Mouse (Mus musculus): ENCODE results near the gene Rpn1.

Gene Rpn1

GRCm38 (mm10) chr6:88084278-88085151, at the start of gene Rpn1:
Gene Rpn1, plus strand, starts transcription at chr6:88084482.
- in situ Hi-C loops (cut with MboI; ENCODE audit: low pct_unique_long_range_greater_than_20kb in 1 of 2, low sequenced_read_pairs in 2 of 2, unreplicated experiment in 1 of 2) = loop anchor here (5.0 to 25.0 kb wide), 2 partner anchors 172 to 177 kb away; partner anchors contain the start of gene Hmces (in 1 of the 2)

DNA sequence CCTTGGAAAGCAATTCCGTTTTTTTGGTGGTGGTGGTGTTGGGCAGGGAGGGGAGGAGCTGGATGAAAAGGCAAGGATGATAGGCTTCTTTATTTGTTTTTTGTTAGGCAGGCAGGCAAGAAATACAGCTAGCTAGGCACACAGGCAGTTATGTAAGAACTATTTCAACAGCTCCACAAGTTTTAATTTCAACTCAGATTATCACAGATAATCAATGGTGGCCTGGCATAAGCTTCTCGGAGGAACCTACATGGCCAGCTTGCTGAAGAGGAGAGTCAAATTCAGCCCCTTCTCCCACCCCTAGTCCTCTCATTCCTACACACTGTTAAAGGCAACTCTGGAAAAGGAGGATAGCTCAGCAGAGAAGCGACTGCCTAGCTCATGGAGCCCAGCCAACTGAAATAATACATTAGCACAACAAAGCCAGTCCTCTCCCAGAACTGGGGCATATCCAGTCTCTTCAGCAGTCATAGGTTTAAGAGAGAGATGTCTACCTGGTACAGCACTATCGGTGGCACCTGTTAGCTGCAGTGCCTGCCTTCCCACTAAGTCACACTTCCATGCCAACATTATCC, 46.7 kb upstream of the Rpn1 start:
- in situ Hi-C loops (cut with MboI; ENCODE audit: low pct_unique_long_range_greater_than_20kb in 1 of 2, low sequenced_read_pairs in 2 of 2, unreplicated experiment in 1 of 2) = no loop called here

- in situ Hi-C loops (cut with MboI; ENCODE audit: low pct_unique_long_range_greater_than_20kb in 1 of 2, low sequenced_read_pairs in 2 of 2, unreplicated experiment in 1 of 2) = no loop called here
Measured at GRCm38 (mm10) chr6:88039426-88039825, 44.9 kb upstream of the Rpn1 start.

GRCm38 (mm10) chr6:88041221-88041620, 43.1 kb upstream of the Rpn1 start:
- in situ Hi-C loops (cut with MboI; ENCODE audit: low pct_unique_long_range_greater_than_20kb in 1 of 2, low sequenced_read_pairs in 2 of 2, unreplicated experiment in 1 of 2) = no loop called here

- in situ Hi-C loops (cut with MboI; ENCODE audit: low pct_unique_long_range_greater_than_20kb in 1 of 2, low sequenced_read_pairs in 2 of 2, unreplicated experiment in 1 of 2) = no loop called here
Measured at GRCm38 (mm10) chr6:88042336-88042735, 41.9 kb upstream of the Rpn1 start.

DNA sequence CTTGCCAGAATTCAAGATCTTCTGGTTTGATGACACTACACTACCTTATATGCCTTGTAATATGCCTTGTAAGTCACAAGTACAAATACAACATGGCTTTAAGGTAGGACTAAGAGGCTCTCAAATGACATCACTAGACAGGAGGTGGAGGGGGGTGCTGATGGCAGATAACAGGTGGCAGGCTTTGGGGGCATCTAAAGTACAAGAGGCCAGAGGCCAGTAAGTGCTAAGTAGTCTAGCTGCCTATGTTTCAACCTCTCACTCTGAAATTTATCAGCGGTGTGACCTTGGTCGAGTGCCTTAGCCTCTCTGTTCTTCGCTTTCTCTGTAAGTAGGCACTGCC, 40.1 kb upstream of the Rpn1 start:
- in situ Hi-C loops (cut with MboI; ENCODE audit: low pct_unique_long_range_greater_than_20kb in 1 of 2, low sequenced_read_pairs in 2 of 2, unreplicated experiment in 1 of 2) = no loop called here

DNA sequence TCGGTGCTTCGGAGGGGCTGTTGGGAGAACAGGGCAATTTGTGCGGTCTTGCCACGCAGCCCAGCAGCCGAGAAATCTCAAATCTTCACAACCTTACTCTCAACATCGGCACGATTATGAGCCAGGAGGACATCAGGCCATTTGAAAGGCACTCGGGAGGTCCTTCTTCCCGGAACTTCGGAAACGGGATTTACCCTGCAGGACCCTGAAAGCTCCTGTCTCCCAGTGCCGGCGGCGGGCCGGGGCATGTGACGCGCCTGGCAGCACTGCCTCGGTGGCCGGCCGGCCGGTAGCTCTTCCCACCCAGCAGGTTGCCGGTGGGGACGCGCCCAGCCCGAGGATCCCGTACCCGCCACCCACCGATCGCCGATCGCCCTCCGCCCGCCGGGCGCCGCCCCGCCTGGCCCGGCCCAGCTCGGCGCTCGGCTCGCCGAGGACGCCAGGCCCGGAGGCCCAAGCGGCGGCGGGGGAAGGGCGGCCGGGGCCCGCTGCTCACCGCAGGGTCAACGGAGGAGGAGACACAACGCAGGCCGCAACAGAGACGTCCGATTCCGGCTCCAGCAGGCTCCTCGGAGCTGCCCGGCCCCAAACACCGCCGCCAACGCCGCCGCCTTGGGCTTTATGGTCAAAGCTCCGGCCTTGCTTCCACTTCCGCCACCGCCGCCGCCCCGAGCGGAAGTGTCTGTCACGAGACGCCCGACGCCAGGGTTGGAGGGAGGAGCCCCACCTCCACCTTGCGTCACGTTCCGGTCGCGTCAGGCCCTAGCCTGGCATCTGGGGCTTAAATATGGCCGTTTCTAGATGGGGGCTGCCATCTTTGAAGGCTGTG, 39.5 kb upstream of the Rpn1 start, which contains the start of gene Rab7:
Gene Rab7, minus strand, starts transcription at position 694 of the 829 bp plus-strand sequence.
- in situ Hi-C loops (cut with MboI; ENCODE audit: low pct_unique_long_range_greater_than_20kb in 1 of 2, low sequenced_read_pairs in 2 of 2, unreplicated experiment in 1 of 2) = no loop called here

GRCm38 (mm10) chr6:88045406-88045766, 38.9 kb upstream of the Rpn1 start:
- in situ Hi-C loops (cut with MboI; ENCODE audit: low pct_unique_long_range_greater_than_20kb in 1 of 2, low sequenced_read_pairs in 2 of 2, unreplicated experiment in 1 of 2) = no loop called here

GRCm38 (mm10) chr6:88047853-88048252, 36.4 kb upstream of the Rpn1 start:
- in situ Hi-C loops (cut with MboI; ENCODE audit: low pct_unique_long_range_greater_than_20kb in 1 of 2, low sequenced_read_pairs in 2 of 2, unreplicated experiment in 1 of 2) = no loop called here

GRCm38 (mm10) chr6:88049008-88049407, 35.3 kb upstream of the Rpn1 start:
- in situ Hi-C loops (cut with MboI; ENCODE audit: low pct_unique_long_range_greater_than_20kb in 1 of 2, low sequenced_read_pairs in 2 of 2, unreplicated experiment in 1 of 2) = no loop called here

GRCm38 (mm10) chr6:88051206-88051605, 33.1 kb upstream of the Rpn1 start:
- in situ Hi-C loops (cut with MboI; ENCODE audit: low pct_unique_long_range_greater_than_20kb in 1 of 2, low sequenced_read_pairs in 2 of 2, unreplicated experiment in 1 of 2) = no loop called here

DNA sequence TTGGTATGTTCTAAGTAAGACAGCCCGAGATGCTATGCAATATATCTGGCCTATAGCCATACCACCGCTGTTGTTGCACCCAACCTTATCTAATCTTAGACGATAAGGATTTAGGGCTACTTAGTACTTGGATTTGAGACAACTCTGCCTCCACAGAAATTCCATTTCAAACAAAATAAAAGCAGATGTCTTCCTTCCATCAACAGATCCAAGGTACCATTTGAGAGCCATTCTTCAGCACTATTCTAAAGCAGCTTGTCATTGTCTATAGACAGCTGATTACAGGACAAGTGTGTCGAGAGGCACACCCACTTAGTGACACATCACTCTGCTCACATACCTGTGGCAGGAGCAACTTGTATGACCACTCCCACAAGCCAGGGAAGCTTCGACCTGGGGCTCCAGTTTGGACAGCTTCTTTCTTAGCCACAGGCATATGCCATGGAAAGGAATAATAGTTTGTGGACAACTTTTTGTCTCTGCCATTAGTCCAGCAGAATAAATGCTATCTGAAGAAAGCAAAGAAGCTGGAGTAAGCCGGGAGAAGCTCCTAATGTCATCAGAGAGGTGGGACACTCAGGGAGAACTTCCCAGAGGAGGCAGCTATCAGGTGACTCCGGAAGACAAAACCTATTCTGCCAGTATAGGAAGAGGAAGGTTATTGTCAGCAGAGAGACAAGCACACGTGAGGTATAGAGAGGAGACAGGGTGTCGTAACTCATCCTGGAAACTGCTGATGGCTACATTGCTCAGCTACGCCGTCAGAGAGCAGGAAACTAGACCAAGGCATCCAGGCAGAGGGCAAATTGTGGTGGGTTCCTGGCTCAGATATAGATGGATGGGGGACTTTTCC, 30.8 kb upstream of the Rpn1 start:
- in situ Hi-C loops (cut with MboI; ENCODE audit: low pct_unique_long_range_greater_than_20kb in 1 of 2, low sequenced_read_pairs in 2 of 2, unreplicated experiment in 1 of 2) = no loop called here

DNA sequence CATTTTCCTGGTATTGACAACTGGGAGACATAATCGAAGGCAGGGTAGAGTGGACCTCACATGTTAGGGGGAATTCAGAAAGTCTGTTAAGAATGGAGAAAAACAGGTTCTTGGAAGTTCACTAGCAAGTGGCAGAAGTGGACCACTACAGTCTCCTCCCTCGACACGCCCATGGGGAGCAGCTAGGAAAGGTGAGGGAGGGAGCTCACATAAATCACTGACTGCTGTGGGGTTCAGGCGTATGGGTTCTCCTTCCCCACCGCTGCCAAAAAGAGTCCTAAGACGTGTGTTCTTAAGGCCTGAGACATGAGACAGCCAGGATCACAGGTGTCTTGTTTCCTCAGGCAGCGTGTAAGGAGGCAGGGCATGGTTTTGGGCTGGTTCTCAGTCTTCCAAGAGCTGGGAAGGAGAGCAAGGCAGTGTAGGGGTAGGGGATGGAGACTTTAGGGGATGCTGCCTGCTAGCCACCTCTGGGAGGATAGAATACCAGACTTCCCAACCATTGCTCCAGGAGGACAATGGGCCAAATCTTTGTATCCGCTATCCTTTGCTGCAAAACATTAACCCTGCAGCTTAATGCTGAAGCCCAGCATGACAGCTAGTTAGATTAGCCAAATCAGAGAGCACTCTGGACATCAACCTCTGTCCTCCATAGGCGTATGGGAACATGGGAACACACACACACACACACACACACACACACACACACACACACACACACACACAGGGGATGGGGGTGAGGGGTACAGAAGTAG, 30.0 kb upstream of the Rpn1 start:
- in situ Hi-C loops (cut with MboI; ENCODE audit: low pct_unique_long_range_greater_than_20kb in 1 of 2, low sequenced_read_pairs in 2 of 2, unreplicated experiment in 1 of 2) = no loop called here

DNA sequence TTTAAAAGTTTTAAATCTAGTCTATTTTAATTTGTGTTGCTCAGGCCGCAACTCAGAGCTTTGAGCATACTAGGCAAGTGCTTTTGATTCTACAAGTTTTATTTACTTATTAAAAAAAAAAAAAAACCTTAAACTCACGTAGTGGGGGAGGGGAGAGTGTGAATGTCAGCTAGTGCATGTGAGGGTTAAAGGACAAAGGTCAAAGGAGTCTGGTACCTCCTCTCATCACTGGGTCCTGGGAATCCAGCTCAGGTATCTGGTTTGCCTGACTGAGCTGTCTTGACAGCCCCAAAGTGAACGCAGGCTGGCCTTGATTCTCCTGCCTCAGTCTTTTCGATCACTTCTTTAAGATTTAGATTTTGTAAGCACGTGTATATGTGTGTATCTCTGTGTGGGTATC, 28.6 kb upstream of the Rpn1 start:
- in situ Hi-C loops (cut with MboI; ENCODE audit: low pct_unique_long_range_greater_than_20kb in 1 of 2, low sequenced_read_pairs in 2 of 2, unreplicated experiment in 1 of 2) = no loop called here

GRCm38 (mm10) chr6:88056866-88057265, 27.4 kb upstream of the Rpn1 start:
- in situ Hi-C loops (cut with MboI; ENCODE audit: low pct_unique_long_range_greater_than_20kb in 1 of 2, low sequenced_read_pairs in 2 of 2, unreplicated experiment in 1 of 2) = no loop called here

- in situ Hi-C loops (cut with MboI; ENCODE audit: low pct_unique_long_range_greater_than_20kb in 1 of 2, low sequenced_read_pairs in 2 of 2, unreplicated experiment in 1 of 2) = no loop called here
Measured at GRCm38 (mm10) chr6:88059903-88060302, 24.4 kb upstream of the Rpn1 start.

- in situ Hi-C loops (cut with MboI; ENCODE audit: low pct_unique_long_range_greater_than_20kb in 1 of 2, low sequenced_read_pairs in 2 of 2, unreplicated experiment in 1 of 2) = no loop called here
Measured at GRCm38 (mm10) chr6:88060602-88061001, 23.7 kb upstream of the Rpn1 start.

DNA sequence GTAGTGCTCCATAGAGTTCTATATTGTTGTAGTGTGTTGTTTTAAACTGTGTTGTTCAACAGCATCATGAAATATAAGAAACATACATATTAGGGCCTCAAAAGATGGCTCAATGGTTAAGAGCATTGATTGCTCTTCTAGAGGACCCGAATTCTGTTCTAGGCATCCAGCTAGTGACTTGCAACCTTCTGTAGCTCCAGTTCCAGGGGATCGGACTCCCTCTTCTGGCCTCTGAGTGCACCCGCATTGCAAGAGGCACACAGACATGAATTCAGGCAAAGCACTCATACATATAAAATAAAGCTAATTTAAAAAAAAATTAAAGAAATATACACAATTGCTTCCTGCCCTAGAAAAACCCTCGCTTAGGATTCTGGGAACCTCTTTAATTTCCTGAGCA, 22.9 kb upstream of the Rpn1 start:
- in situ Hi-C loops (cut with MboI; ENCODE audit: low pct_unique_long_range_greater_than_20kb in 1 of 2, low sequenced_read_pairs in 2 of 2, unreplicated experiment in 1 of 2) = no loop called here

All from mouse embryonic stem cell (cell line).